Mouse (Mus musculus): Measurements from ENCODE around the gene Gm15294. TPM values are rescaled to one million over a fixed set of nuclear protein-coding genes. Genes with fewer than 3 reads are reported as not detected.

The Gm15294 gene
- total RNA-seq (2015): not detected in 2 replicates
- total RNA-seq (2017): not detected in 2 replicates

- ATAC-seq (replicated peaks; ENCODE audit: poor library complexity): no peak
Observed at GRCm38 (mm10) chrX:141875135-141875534, at the start of gene Gm15294. Gene Gm15294 (minus strand): TSS chrX:141875235.

GRCm38 (mm10) chrX:141884336-141885048, 9.5 kb upstream of the Gm15294 start:
- ATAC-seq (replicated peaks; ENCODE audit: poor library complexity): no peak

GRCm38 (mm10) chrX:141874024-141874423, 1.0 kb downstream of the Gm15294 start:
- no peak for ATAC-seq (replicated peaks; ENCODE audit: poor library complexity)

GRCm38 (mm10) chrX:141873597-141873996, 1.4 kb downstream of the Gm15294 start:
- no peak for ATAC-seq (replicated peaks; ENCODE audit: poor library complexity)

- ATAC-seq (replicated peaks; ENCODE audit: poor library complexity): no peak
Observed at GRCm38 (mm10) chrX:141855684-141856396, 19.2 kb downstream of the Gm15294 start.

Other genes starting within 250 kb of the Gm15294 start
- not detected in 2 replicates for gene Irs4, start 150.0 kb downstream of the Gm15294 start, total RNA-seq (2015)
- gene Irs4, start 150.0 kb downstream of the Gm15294 start, total RNA-seq (2017): not detected in 2 replicates